Mouse (Mus musculus): ENCODE data around the gene Olfr543. TPM values are rescaled to one million over a fixed set of nuclear protein-coding genes. Genes with fewer than 3 reads are reported as not detected.

Gene Olfr543
- polyA plus RNA-seq, 1 experiment from 2014 or later: 0.96 TPM

DNA sequence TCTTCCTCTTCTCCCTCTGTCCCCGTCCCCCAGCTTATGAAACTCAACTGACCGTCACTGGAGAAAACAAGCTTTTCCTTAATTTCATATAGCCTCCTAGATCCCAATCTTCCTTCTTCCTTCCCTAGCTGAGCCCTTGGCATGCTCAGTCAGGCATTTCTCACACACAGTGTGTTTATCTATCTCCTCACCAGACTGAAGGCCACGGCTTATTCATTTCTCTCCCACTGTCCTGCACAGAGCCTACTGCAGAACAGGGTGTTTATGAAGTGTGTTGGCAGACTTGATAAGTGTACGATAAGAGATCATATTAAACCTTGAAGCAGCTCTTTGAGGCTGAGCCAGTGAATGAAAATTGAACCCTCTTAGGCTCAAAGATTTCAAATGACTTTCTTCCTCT lies 658 bp downstream of the Olfr543 start:
- Histone ChIP-seq H3K27ac (ENCODE audit: low read depth) (no peak overlapping the region), H3K9me3 (ENCODE audit: control insufficient read depth, low read length) (no peaks in the 10 kb centered on the region), H3K27me3 (replicated peaks; ENCODE audit: control insufficient read depth, insufficient read depth, low read length) (no peaks in the 10 kb centered on the region), H3K4me2 (ENCODE audit: low read length) (no peak overlapping the region), H3K36me3 (ENCODE audit: control insufficient read depth, insufficient read depth, low read length) (no peaks in the 10 kb centered on the region), H3K9ac (ENCODE audit: low read length) (no peak overlapping the region), H3K4me1 (replicated peaks; ENCODE audit: control insufficient read depth, insufficient read depth, low read length) (no peaks in the 10 kb centered on the region), H3K4me3 (ENCODE audit: low read depth, low read length) (no peak overlapping the region)
- ATAC-seq (replicated peaks; ENCODE audit: low FRiP score, low TSS enrichment, low read depth) (no peak), DNase-seq (ENCODE audit: low spot score) (no peak)
- WGBS: 60% methylated on average over 4 of the region's 4 CpGs

DNA sequence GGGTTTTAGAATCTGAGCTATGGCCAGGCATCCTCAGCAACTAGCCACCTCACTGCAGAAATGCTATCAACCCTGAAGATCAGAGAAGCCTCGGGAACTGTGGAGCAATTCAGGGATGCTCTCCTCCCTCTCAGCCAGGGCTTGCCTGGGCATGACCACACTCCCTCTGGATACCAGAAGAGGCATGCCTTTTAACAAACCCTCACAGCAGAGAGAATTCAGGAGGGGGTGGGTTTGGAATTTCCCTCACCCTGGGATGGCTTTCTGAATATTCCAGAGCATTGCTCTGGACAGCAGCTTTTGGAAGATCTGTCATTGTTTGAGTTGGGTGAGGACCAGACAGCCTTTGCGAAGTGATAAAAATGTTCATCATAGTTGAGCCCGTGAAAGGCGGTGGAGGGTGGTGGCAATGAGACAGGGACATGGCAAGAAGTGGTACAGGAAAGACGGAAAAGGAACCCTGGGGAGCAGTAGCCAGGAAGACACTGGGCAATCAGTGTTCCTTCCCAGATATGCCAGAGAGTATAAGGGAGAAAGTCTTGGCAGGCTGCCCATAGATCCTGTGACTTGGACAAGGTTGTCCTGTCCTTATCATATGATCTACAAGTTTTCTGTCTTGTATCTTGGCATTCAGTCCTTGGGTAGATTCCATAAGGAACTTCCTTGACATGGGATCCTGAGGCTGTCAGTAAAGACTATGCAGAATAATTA lies 2.0 kb downstream of the Olfr543 start:
- Histone ChIP-seq H3K9ac (ENCODE audit: low read length) (no peak overlapping the region), H3K4me1 (replicated peaks; ENCODE audit: control insufficient read depth, insufficient read depth, low read length) (no peaks in the 10 kb centered on the region), H3K4me2 (ENCODE audit: low read length) (no peak overlapping the region), H3K4me3 (ENCODE audit: low read depth, low read length) (no peak overlapping the region), H3K27me3 (replicated peaks; ENCODE audit: control insufficient read depth, insufficient read depth, low read length) (no peaks in the 10 kb centered on the region), H3K27ac (ENCODE audit: low read depth) (no peak overlapping the region), H3K9me3 (ENCODE audit: control insufficient read depth, low read length) (no peaks in the 10 kb centered on the region), H3K36me3 (ENCODE audit: control insufficient read depth, insufficient read depth, low read length) (no peaks in the 10 kb centered on the region)
- DNase-seq (ENCODE audit: low spot score) (no peak), ATAC-seq (replicated peaks; ENCODE audit: low FRiP score, low TSS enrichment, low read depth) (no peak)
- 64% methylated on average over 5 of the region's 5 CpGs for WGBS

DNA sequence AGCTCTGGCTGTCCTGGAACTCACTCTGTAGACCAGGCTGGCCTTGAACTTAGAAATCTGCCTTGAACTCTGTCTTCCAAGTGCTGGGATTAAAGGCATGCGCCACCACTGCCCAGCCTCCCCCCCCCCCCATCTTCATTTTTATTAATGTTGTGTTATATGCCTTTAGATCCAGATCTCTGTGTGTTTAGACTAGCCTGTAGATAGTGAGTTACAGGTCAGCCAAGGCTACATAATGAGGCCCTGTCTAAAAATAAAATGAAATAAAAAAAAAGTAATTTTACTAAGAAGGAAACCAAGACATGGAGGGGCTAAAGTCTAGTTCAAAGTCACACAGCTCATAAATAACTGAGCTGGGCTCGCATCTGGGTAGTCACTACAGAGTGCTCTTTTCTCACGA lies 2.6 kb downstream of the Olfr543 start:
- WGBS: 64% methylated on average over 3 of the region's 3 CpGs
- H3K4me3 ChIP-seq (ENCODE audit: low read depth, low read length): no peak overlapping the region
- no peak for ATAC-seq (replicated peaks; ENCODE audit: low FRiP score, low TSS enrichment, low read depth)
- H3K36me3 ChIP-seq (ENCODE audit: control insufficient read depth, insufficient read depth, low read length): no peaks in the 10 kb centered on the region
- no peak overlapping the region for H3K9ac ChIP-seq (ENCODE audit: low read length)
- no peaks in the 10 kb centered on the region for H3K27me3 ChIP-seq (replicated peaks; ENCODE audit: control insufficient read depth, insufficient read depth, low read length)
- H3K4me1 ChIP-seq (replicated peaks; ENCODE audit: control insufficient read depth, insufficient read depth, low read length): no peaks in the 10 kb centered on the region
- no peaks in the 10 kb centered on the region for H3K9me3 ChIP-seq (ENCODE audit: control insufficient read depth, low read length)
- DNase-seq (ENCODE audit: low spot score): no peak
- no peak overlapping the region for H3K27ac ChIP-seq (ENCODE audit: low read depth)
- H3K4me2 ChIP-seq (ENCODE audit: low read length): no peak overlapping the region

DNA sequence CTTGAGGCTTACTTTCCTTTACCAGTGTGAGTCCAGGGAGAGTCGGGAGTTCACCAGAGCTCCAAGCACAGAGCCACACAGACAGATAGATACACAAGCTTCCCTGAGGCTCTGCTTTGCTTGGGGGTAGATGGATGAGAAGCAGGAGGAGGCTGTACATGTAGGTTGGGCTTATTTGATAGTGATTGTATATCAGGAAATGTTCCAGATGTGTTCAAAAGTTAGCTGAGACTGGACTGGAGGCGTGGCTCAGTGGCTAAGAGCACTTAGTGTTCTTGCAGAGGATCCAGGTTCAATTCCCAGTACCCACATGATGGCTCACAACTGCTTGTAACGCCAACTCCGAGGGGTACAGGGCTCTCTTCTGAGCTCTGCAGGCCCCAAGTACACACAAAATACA lies 3.1 kb downstream of the Olfr543 start:
- DNase-seq (ENCODE audit: low spot score) (no peak), ATAC-seq (replicated peaks; ENCODE audit: low FRiP score, low TSS enrichment, low read depth) (no peak)
- Histone ChIP-seq H3K4me3 (ENCODE audit: low read depth, low read length) (no peak overlapping the region), H3K27ac (ENCODE audit: low read depth) (no peak overlapping the region), H3K9me3 (ENCODE audit: control insufficient read depth, low read length) (no peaks in the 10 kb centered on the region), H3K36me3 (ENCODE audit: control insufficient read depth, insufficient read depth, low read length) (no peaks in the 10 kb centered on the region), H3K9ac (ENCODE audit: low read length) (no peak overlapping the region), H3K4me2 (ENCODE audit: low read length) (no peak overlapping the region), H3K4me1 (replicated peaks; ENCODE audit: control insufficient read depth, insufficient read depth, low read length) (no peaks in the 10 kb centered on the region), H3K27me3 (replicated peaks; ENCODE audit: control insufficient read depth, insufficient read depth, low read length) (no peaks in the 10 kb centered on the region)
- WGBS: 92% methylated on average over 4 of the region's 4 CpGs

- Histone ChIP-seq H3K4me1 (replicated peaks; ENCODE audit: control insufficient read depth, insufficient read depth, low read length) (no peaks in the 10 kb centered on the region), H3K27me3 (replicated peaks; ENCODE audit: control insufficient read depth, insufficient read depth, low read length) (no peaks in the 10 kb centered on the region), H3K36me3 (ENCODE audit: control insufficient read depth, insufficient read depth, low read length) (no peaks in the 10 kb centered on the region), H3K4me2 (ENCODE audit: low read length) (no peak overlapping the region), H3K9ac (ENCODE audit: low read length) (no peak overlapping the region), H3K4me3 (ENCODE audit: low read depth, low read length) (no peak overlapping the region), H3K9me3 (ENCODE audit: control insufficient read depth, low read length) (no peaks in the 10 kb centered on the region), H3K27ac (ENCODE audit: low read depth) (no peak overlapping the region)
- WGBS: 84% methylated on average over 11 of the region's 11 CpGs
- DNase-seq (ENCODE audit: low spot score): no peak
- ATAC-seq (replicated peaks; ENCODE audit: low FRiP score, low TSS enrichment, low read depth): no peak
These were observed 4.1 kb downstream of the Olfr543 start for GRCm38 (mm10) chr7:102477377-102477776.

GRCm38 (mm10) chr7:102476601-102477000 lies 4.9 kb downstream of the Olfr543 start:
- no peaks in the 10 kb centered on the region for H3K36me3 ChIP-seq (ENCODE audit: control insufficient read depth, insufficient read depth, low read length)
- 96% methylated on average over 5 of the region's 5 CpGs for WGBS
- no peak overlapping the region for H3K4me3 ChIP-seq (ENCODE audit: low read depth, low read length)
- no peak overlapping the region for H3K4me2 ChIP-seq (ENCODE audit: low read length)
- H3K27me3 ChIP-seq (replicated peaks; ENCODE audit: control insufficient read depth, insufficient read depth, low read length): no peaks in the 10 kb centered on the region
- ATAC-seq (replicated peaks; ENCODE audit: low FRiP score, low TSS enrichment, low read depth) (no peak), DNase-seq (ENCODE audit: low spot score) (no peak)
- H3K9ac ChIP-seq (ENCODE audit: low read length): no peak overlapping the region
- H3K9me3 ChIP-seq (ENCODE audit: control insufficient read depth, low read length): no peaks in the 10 kb centered on the region
- no peaks in the 10 kb centered on the region for H3K4me1 ChIP-seq (replicated peaks; ENCODE audit: control insufficient read depth, insufficient read depth, low read length)
- H3K27ac ChIP-seq (ENCODE audit: low read depth): no peak overlapping the region

GRCm38 (mm10) chr7:102472675-102473074 lies 8.8 kb downstream of the Olfr543 start:
- no peak for ATAC-seq (replicated peaks; ENCODE audit: low FRiP score, low TSS enrichment, low read depth)
- peaks cover 29% of the 10 kb centered on the region for H3K36me3 ChIP-seq (ENCODE audit: control insufficient read depth, insufficient read depth, low read length)
- H3K9me3 ChIP-seq (ENCODE audit: control insufficient read depth, low read length): no peaks in the 10 kb centered on the region
- no peak overlapping the region for H3K9ac ChIP-seq (ENCODE audit: low read length)
- no peaks in the 10 kb centered on the region for H3K4me1 ChIP-seq (replicated peaks; ENCODE audit: control insufficient read depth, insufficient read depth, low read length)
- no peaks in the 10 kb centered on the region for H3K27me3 ChIP-seq (replicated peaks; ENCODE audit: control insufficient read depth, insufficient read depth, low read length)
- H3K4me2 ChIP-seq (ENCODE audit: low read length): no peak overlapping the region
- H3K4me3 ChIP-seq (ENCODE audit: low read depth, low read length): no peak overlapping the region
- WGBS: 51% methylated on average over 5 of the region's 5 CpGs
- no peak for DNase-seq (ENCODE audit: low spot score)
- no peak overlapping the region for H3K27ac ChIP-seq (ENCODE audit: low read depth)

DNA sequence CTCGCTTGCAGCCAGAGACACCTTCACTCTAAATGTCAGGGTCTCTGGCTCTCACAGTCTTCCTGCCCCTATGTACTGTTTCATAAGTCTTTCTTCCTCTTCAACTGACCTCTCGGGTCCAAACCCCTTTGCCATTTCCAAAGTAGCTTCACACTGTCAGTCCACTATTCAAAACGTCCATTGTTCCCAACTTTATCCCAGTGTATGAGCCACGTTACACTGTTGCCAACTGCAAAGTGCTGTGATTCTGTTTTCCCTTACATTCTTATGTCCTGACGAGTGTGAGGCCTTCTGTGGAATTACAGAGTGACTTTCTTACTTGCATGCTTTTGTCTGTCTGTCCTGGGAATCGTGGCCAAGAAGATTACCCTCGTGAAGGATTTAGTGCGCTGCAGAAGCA lies 13.9 kb downstream of the Olfr543 start:
- DNase-seq (ENCODE audit: low spot score): no peak
- Histone ChIP-seq H3K9me3 (ENCODE audit: control insufficient read depth, low read length) (no peaks in the 10 kb centered on the region), H3K4me2 (ENCODE audit: low read length) (no peak overlapping the region), H3K4me1 (replicated peaks; ENCODE audit: control insufficient read depth, insufficient read depth, low read length) (no peaks in the 10 kb centered on the region), H3K27me3 (replicated peaks; ENCODE audit: control insufficient read depth, insufficient read depth, low read length) (no peaks in the 10 kb centered on the region), H3K4me3 (ENCODE audit: low read depth, low read length) (no peak overlapping the region), H3K36me3 (ENCODE audit: control insufficient read depth, insufficient read depth, low read length) (peaks cover 78% of the 10 kb centered on the region), H3K9ac (ENCODE audit: low read length) (no peak overlapping the region), H3K27ac (ENCODE audit: low read depth) (no peak overlapping the region)
- ATAC-seq (replicated peaks; ENCODE audit: low FRiP score, low TSS enrichment, low read depth): no peak
- 88% methylated on average over 8 of the region's 8 CpGs for WGBS

DNA sequence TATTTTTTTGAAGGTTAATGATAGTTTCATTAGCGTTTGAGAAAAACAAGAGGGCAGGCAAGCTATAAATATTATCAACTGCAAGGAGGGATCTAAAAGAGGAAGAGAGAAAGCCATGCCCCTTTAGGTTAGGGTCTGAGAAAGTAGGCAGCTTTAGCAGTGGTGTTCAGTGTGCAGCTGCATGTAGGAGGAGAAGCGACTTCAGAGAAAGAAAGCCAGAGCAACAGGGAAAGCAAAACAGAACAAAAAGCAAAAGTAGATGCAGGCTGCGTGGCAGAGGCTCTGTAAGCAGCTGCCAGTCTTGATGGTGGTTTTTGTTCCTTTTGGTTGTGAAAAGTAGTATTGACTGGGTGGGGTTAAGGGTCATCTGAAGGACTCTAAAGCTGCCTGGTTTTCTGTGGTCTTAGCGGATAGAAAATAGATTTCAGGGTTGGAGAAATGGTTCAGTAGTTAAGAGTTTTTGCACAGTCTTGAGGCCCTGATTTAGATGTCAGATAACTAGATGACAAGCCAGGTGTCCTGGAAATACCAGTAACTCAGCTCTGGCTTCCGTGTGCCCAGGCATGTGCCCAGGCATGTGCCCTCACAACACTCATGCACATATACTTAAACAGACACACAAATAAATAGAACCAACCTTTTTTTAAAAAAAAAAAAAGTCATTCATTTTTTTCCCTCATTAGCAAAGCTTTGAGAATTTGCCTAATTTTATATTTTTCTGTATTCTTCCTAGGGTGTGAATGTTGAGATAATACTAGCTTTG lies 22.7 kb downstream of the Olfr543 start:
- DNase-seq (ENCODE audit: low spot score) (peak; percentile 16), ATAC-seq (replicated peaks; ENCODE audit: low FRiP score, low TSS enrichment, low read depth) (no peak)
- no peak overlapping the region for H3K27ac ChIP-seq (ENCODE audit: low read depth)
- no peak overlapping the region for H3K9ac ChIP-seq (ENCODE audit: low read length)
- H3K9me3 ChIP-seq (ENCODE audit: control insufficient read depth, low read length): no peaks in the 10 kb centered on the region
- H3K36me3 ChIP-seq (ENCODE audit: control insufficient read depth, insufficient read depth, low read length): peaks cover 97% of the 10 kb centered on the region
- H3K27me3 ChIP-seq (replicated peaks; ENCODE audit: control insufficient read depth, insufficient read depth, low read length): no peaks in the 10 kb centered on the region
- H3K4me3 ChIP-seq (ENCODE audit: low read depth, low read length): no peak overlapping the region
- no peaks in the 10 kb centered on the region for H3K4me1 ChIP-seq (replicated peaks; ENCODE audit: control insufficient read depth, insufficient read depth, low read length)
- H3K4me2 ChIP-seq (ENCODE audit: low read length): no peak overlapping the region
- WGBS: 91% methylated on average over 5 of the region's 5 CpGs

All from intestine, embryonic 14.5 days (tissue).